Mouse (Mus musculus) T-helper 2 cell (primary cell): ENCODE results near the gene Hnrnpr.

ENCODE experiments used
- in situ Hi-C: fragments of 300-600 bp; cut with MboI, MseI; formaldehyde crosslinking; loops from one replicate; pipeline ENCODE4 v1.15.1; 2025; ENCODE audit warnings: high pct_unique_total_duplicates

Hnrnpr gene

GRCm38 (mm10) chr4:136401806-136402205 lies 91.1 kb downstream of the Hnrnpr start:
- in situ Hi-C loops: no loop called here

DNA sequence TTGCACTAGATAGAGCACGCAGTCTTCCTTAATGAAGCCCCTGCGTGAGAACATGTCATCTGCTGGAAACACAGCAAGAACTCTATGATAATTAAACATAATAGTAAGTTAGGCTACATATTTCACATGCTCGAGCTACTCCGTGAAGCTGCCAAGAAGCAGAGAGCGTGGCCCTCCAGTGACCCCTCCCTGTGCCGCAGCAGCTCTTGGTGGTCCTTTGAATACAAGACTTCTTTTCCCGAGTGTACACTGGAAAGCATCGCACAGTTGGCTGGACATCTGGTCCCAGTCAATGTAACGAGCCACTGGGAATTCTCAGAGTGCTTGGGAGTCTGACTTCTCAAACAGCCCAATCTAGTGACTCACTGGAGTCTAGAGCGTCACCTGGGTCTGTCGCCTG lies 97.1 kb downstream of the Hnrnpr start:
- in situ Hi-C loops: no loop called here
